Mouse (Mus musculus) heart, embryonic 15.5 days (tissue): Measurements from ENCODE around the gene Dlk1. TPM values are rescaled to one million over a fixed set of nuclear protein-coding genes. Genes with fewer than 3 reads are reported as not detected.

Experiments
- ATAC-seq: fragments of 200-750 bp; cut with Nextera tagmentation; replicated peaks from 2 replicates; pipeline ENCODE4 v1.8.0; 2017; ENCODE audit warnings: low read depth, moderate TSS enrichment; ENCODE audit not compliant: insufficient number of reproducible peaks, insufficient read depth, low FRiP score
- H3K27ac ChIP-seq: fragments of 300-500 bp; sonication (generic); 2 replicates; pipeline ENCODE4 v1.5.1; 2015; ENCODE audit warnings: mild to moderate bottlenecking, inconsistent platforms
- H3K27me3 ChIP-seq: fragments of 300-500 bp; sonication (generic); 2 replicates; pipeline ENCODE4 v1.6.1; 2015; ENCODE audit warnings: inconsistent platforms
- H3K36me3 ChIP-seq: fragments of 300-500 bp; sonication (generic); 2 replicates; pipeline ENCODE4 v1.6.1; 2015; ENCODE audit warnings: mild to moderate bottlenecking, inconsistent platforms
- H3K4me1 ChIP-seq: fragments of 300-500 bp; sonication (generic); replicated peaks from 2 replicates; pipeline ENCODE4 v1.6.1; 2015; ENCODE audit warnings: inconsistent platforms
- H3K4me2 ChIP-seq: fragments of 300-500 bp; sonication (generic); 2 replicates; pipeline ENCODE4 v1.6.1; 2015; ENCODE audit warnings: inconsistent platforms, mild to moderate bottlenecking, moderate library complexity
- H3K4me3 ChIP-seq: fragments of 300-500 bp; sonication (generic); 2 replicates; pipeline ENCODE4 v1.5.1; 2015; ENCODE audit warnings: mild to moderate bottlenecking, inconsistent platforms
- H3K9ac ChIP-seq: fragments of 300-500 bp; sonication (generic); 2 replicates; pipeline ENCODE4 v1.6.1; 2015; ENCODE audit warnings: mild to moderate bottlenecking, inconsistent platforms
- H3K9me3 ChIP-seq: fragments of 300-500 bp; sonication (generic); replicated peaks from 2 replicates; pipeline ENCODE4 v1.6.1; 2016; ENCODE audit warnings: inconsistent platforms
- WGBS: fragments of 180-500 bp; shearing (Covaris S2); methylation state at CpG from one replicate; pipeline ENCODE4 v1.1.7; 2015; ENCODE audit warnings: mixed read lengths; 5-methylcytosine and 5-hydroxymethylcytosine counted together
- polyA plus RNA-seq: library from polyadenylated mRNA; unstranded; fragments of >200 nt; fragmentation: Nextera tagmentation; extraction: Ambion mirVana; gene quantifications from 2 replicates; pipeline ENCODE4 v1.2.1, GENCODE M21; 2015

Dlk1 gene
- polyA plus RNA-seq, 1 experiment from 2014 or later, result 131 TPM

DNA sequence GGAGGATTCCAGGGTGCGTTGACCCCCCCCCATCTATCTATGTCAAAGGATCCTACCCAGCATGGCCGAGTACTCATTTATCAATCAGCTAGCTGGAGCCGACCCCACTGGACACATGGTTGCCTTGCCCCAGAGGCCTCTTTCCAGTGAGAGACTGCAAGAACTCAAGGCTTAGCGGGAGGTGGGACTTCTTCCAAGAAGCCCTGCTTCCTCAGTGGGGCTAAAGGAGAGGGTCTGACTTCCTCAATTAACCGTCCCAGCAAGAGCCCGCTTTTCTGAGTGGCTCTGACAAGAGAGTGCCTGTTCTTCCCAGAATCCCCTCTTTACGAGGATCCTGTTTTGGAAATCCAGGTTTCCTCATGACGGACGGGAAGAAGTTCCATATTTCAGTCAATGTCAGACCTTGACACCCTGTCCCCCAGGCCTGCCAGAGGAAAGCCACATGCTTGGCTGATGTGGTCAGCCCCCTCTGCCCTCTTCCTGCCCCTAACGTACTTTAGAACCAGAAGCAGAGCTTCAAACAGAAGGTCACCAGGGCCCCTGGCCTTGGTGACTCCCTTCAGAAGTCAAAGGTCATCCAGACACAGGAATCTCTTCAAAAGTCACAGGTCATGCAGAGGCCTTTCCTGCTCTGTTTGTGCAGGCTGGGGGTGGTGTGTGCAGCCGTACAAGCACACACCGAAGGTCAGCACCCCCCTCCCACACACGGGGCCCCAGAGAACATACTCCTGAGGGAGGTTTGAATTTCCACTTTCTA is 59.7 kb downstream of the Dlk1 start:
- Histone ChIP-seq H3K9ac (no peak overlapping the region), H3K36me3 (no peaks in the 10 kb centered on the region), H3K27me3 (peaks cover 5% of the 10 kb centered on the region; the same call in 1 of the 2 replicates), H3K9me3 (no peaks in the 10 kb centered on the region), H3K4me2 (no peak overlapping the region), H3K4me1 (peaks cover 29% of the 10 kb centered on the region), H3K4me3 (no peak overlapping the region), H3K27ac (no peak overlapping the region)
- no peak for ATAC-seq
- 42% methylated on average over 13 of the region's 13 CpGs for WGBS

Other genes with a start within 250 kb of the Dlk1 start
- 0.47 and 0.71 TPM in 2 replicates for gene Rtl1, start 147.5 kb downstream of the Dlk1 start, polyA plus RNA-seq